Mouse (Mus musculus) erythroblast, embryonic 14.5 days (primary cell): ENCODE measurements at regions not wholly inside any gene's neighbourhood (a gene's known extent, or its start where the extent isn't known, plus 50 kb on each side); places are given as distances from the start of the nearest gene placed in this dataset.

Source experiments
- H3K27me3 ChIP-seq: 2 replicates; pipeline ENCODE4 v1.6.1; 2012; ENCODE audit warnings: inconsistent platforms; ENCODE audit not compliant: control insufficient read depth
- H3K36me3 ChIP-seq: 2 replicates; pipeline ENCODE4 v1.6.1; 2012; ENCODE audit warnings: mild to moderate bottlenecking, inconsistent platforms; ENCODE audit not compliant: control insufficient read depth
- H3K4me1 ChIP-seq: 2 replicates; pipeline ENCODE4 v1.6.1; 2012; ENCODE audit warnings: inconsistent platforms; ENCODE audit not compliant: control insufficient read depth
- H3K4me3 ChIP-seq: replicated peaks from 2 replicates; pipeline ENCODE3; 2012; ENCODE audit warnings: moderate library complexity, mild to moderate bottlenecking, inconsistent platforms
- H3K9me3 ChIP-seq: 2 replicates; pipeline ENCODE4 v1.6.1; 2012; ENCODE audit warnings: low read length, inconsistent platforms, mixed read lengths; ENCODE audit not compliant: control insufficient read depth
- GATA1 ChIP-seq: IDR thresholded peaks from 2 replicates; pipeline ENCODE4 v1.6.1; 2012; ENCODE audit warnings: low read length, inconsistent platforms, mixed read lengths
- TAL1 ChIP-seq: IDR thresholded peaks from 3 replicates; pipeline ENCODE4 v1.6.1; 2012; ENCODE audit warnings: low read length, inconsistent platforms, mixed read lengths

GRCm38 (mm10) chr17:15152477-15152876 is 111.1 kb upstream of the Gm3448 start:
- no peak overlapping the region for H3K4me3 ChIP-seq
- TF ChIP-seq TAL1 (no peak), GATA1 (no peak)
- H3K9me3 ChIP-seq, result no peaks in the 10 kb centered on the region
- H3K27me3 ChIP-seq, result no peaks in the 10 kb centered on the region
- H3K4me1 ChIP-seq, result no peaks in the 10 kb centered on the region
- no peaks in the 10 kb centered on the region for H3K36me3 ChIP-seq

GRCm38 (mm10) chr17:15151695-15152094 is 110.4 kb upstream of the Gm3448 start:
- Histone ChIP-seq H3K4me3 (no peak overlapping the region), H3K36me3 (no peaks in the 10 kb centered on the region), H3K27me3 (no peaks in the 10 kb centered on the region), H3K9me3 (no peaks in the 10 kb centered on the region), H3K4me1 (no peaks in the 10 kb centered on the region)
- no peak for TF ChIP-seq GATA1
- no peak for TF ChIP-seq TAL1

GRCm38 (mm10) chr17:15146607-15147006 is 105.3 kb upstream of the Gm3448 start:
- H3K4me3 ChIP-seq, result no peak overlapping the region
- no peaks in the 10 kb centered on the region for H3K4me1 ChIP-seq
- no peaks in the 10 kb centered on the region for H3K27me3 ChIP-seq
- TF ChIP-seq TAL1 (no peak), GATA1 (no peak)
- H3K9me3 ChIP-seq, result no peaks in the 10 kb centered on the region
- no peaks in the 10 kb centered on the region for H3K36me3 ChIP-seq

- TF ChIP-seq GATA1 (no peak), TAL1 (no peak)
- Histone ChIP-seq H3K4me1 (no peaks in the 10 kb centered on the region), H3K27me3 (no peaks in the 10 kb centered on the region), H3K4me3 (no peak overlapping the region), H3K9me3 (no peaks in the 10 kb centered on the region), H3K36me3 (no peaks in the 10 kb centered on the region)
Measured at GRCm38 (mm10) chr17:15145191-15145968, 104.0 kb upstream of the Gm3448 start.

- Histone ChIP-seq H3K27me3 (no peaks in the 10 kb centered on the region), H3K36me3 (no peaks in the 10 kb centered on the region), H3K4me1 (no peaks in the 10 kb centered on the region), H3K4me3 (no peak overlapping the region), H3K9me3 (no peaks in the 10 kb centered on the region)
- TF ChIP-seq GATA1, result no peak
- no peak for TF ChIP-seq TAL1
Measured at GRCm38 (mm10) chr17:15140391-15140790, 99.1 kb upstream of the Gm3448 start.
